Mouse (Mus musculus): Measurements from ENCODE around the gene Nmur1.

- TF ChIP-seq CTCF (IDR thresholded peaks at IDR 0.05; ENCODE audit: low read depth) = no peak
- no peak for TF ChIP-seq EP300 (IDR thresholded peaks at IDR 0.05; ENCODE audit: low read depth)
Measured at GRCm38 (mm10) chr1:86414715-86415114, 11.3 kb downstream of the Nmur1 start.
